Mouse (Mus musculus) neural tube, embryonic 12.5 days (tissue): ENCODE results near the gene 1110051M20Rik. TPM values are rescaled to one million over a fixed set of nuclear protein-coding genes. Genes with fewer than 3 reads are reported as not detected.

Experiments
- ATAC-seq: fragments of 200-750 bp; cut with Nextera tagmentation; 2 replicates; pipeline ENCODE4 v1.8.0; 2017; ENCODE audit warnings: low read depth, mild to moderate bottlenecking, moderate TSS enrichment, moderate library complexity; ENCODE audit not compliant: low FRiP score
- H3K27ac ChIP-seq: fragments of 300-500 bp; sonication (generic); 2 replicates; pipeline ENCODE4 v1.5.1; 2016
- H3K27me3 ChIP-seq: fragments of 300-500 bp; sonication (generic); replicated peaks from 2 replicates; pipeline ENCODE4 v1.6.1; 2016; ENCODE audit warnings: mild to moderate bottlenecking
- H3K36me3 ChIP-seq: fragments of 300-500 bp; sonication (generic); 2 replicates; pipeline ENCODE4 v1.6.1; 2016; ENCODE audit warnings: mild to moderate bottlenecking
- H3K4me1 ChIP-seq: fragments of 300-500 bp; sonication (generic); 2 replicates; pipeline ENCODE4 v1.6.1; 2016
- H3K4me2 ChIP-seq: fragments of 300-500 bp; sonication (generic); replicated peaks from 2 replicates; pipeline ENCODE4 v1.6.1; 2016; ENCODE audit warnings: mild to moderate bottlenecking
- H3K4me3 ChIP-seq: fragments of 300-500 bp; sonication (generic); 2 replicates; pipeline ENCODE4 v1.5.1; 2016
- H3K9ac ChIP-seq: fragments of 300-500 bp; sonication (generic); 2 replicates; pipeline ENCODE4 v1.6.1; 2016; ENCODE audit warnings: mild to moderate bottlenecking
- H3K9me3 ChIP-seq: fragments of 300-500 bp; sonication (generic); 2 replicates; pipeline ENCODE4 v1.6.1; 2016; ENCODE audit warnings: mild to moderate bottlenecking
- WGBS: fragments of 180-500 bp; shearing (Covaris S2); methylation state at CpG from one replicate; pipeline ENCODE4 v1.1.7; 2016; 5-methylcytosine and 5-hydroxymethylcytosine counted together
- polyA plus RNA-seq: library from polyadenylated mRNA; unstranded; fragments of >200 nt; fragmentation: Nextera tagmentation; extraction: Ambion mirVana; gene quantifications from 2 replicates; pipeline ENCODE4 v1.2.1, GENCODE M21; 2016

The 1110051M20Rik gene
- polyA plus RNA-seq, 1 experiment from 2014 or later, result 112 TPM

DNA sequence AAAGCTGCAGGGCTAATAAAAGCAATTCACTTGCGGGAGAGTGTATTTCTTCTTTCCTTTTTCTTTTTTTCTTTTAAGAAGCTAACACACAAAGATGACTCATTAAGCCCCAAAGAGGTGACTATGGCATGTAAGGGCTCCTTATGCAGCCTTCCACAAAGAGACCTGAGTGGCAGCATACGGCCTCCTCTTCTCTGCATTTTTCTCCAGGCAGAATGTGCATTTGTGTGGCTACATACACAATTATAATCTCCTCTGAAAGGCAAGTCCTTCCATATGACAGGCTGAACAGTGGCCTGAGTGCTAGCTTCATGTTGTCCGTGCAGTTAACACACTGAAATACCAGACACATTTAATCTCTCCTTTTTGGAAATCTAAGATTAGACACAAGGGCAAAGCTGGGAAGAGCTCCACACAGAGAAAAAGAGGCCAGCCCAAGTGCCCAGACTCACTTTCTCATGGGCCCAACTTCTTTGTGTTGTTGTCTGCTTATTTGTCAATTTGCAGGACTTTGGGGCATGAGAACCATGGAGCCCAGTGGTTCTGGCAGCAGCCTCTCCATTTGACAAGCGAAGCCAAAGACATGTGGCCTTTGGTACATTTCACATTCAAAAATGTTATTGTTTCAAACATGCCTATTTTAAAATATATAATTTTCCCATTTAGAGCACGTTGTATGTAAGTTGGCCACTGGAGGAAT lies 7.2 kb downstream of the 1110051M20Rik start:
- H3K27ac ChIP-seq, result no peak overlapping the region
- no peak overlapping the region for H3K4me2 ChIP-seq
- H3K9me3 ChIP-seq, result no peaks in the 10 kb centered on the region
- no peak overlapping the region for H3K9ac ChIP-seq
- ATAC-seq, result no peak
- no peak overlapping the region for H3K4me3 ChIP-seq
- H3K27me3 ChIP-seq, result no peaks in the 10 kb centered on the region
- no peaks in the 10 kb centered on the region; the same call in 1 of the 2 replicates for H3K36me3 ChIP-seq
- 70% methylated on average over 5 of the region's 5 CpGs for WGBS
- H3K4me1 ChIP-seq, result no peaks in the 10 kb centered on the region

DNA sequence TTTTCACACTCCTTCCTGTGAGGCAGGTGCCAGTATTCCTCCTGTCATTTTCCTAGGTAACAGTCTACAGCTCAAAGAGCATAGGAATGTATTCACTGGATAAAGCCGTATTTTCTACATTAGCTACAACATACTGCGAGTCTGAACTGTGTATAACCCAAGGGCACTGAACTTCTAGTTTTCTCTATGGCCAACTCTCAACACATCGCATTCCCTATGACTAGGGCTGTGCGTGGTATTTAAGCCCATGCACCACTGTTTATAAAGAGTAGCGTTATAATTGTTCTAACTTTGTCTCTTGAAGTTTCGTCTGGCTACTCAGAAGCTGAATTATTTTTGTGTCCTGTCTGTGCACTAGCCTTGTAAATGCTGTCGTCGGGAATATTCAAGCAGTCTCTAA lies 7.8 kb downstream of the 1110051M20Rik start:
- Histone ChIP-seq H3K4me1 (no peaks in the 10 kb centered on the region), H3K27ac (no peak overlapping the region), H3K9me3 (no peaks in the 10 kb centered on the region), H3K4me3 (no peak overlapping the region), H3K27me3 (no peaks in the 10 kb centered on the region), H3K36me3 (no peaks in the 10 kb centered on the region; the same call in 1 of the 2 replicates), H3K9ac (no peak overlapping the region), H3K4me2 (no peak overlapping the region)
- WGBS, result 77% methylated on average over 8 of the region's 8 CpGs
- ATAC-seq, result no peak

DNA sequence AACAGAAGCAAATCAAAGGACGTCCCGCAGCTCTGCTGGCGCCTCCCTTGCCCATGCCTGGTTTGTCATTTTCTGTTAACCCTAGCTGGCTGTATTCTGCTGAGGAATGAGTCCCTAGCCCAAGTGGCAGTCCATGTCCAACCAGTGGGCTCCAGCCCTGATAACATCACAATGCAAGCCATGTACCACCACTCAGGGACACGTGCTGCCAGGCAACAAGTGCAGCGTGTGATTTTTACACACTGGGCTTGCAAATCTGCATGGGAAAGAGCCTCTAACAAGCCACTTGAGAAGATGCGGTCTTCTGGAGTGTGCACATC lies 13.9 kb downstream of the 1110051M20Rik start:
- H3K9ac ChIP-seq, result no peak overlapping the region

DNA sequence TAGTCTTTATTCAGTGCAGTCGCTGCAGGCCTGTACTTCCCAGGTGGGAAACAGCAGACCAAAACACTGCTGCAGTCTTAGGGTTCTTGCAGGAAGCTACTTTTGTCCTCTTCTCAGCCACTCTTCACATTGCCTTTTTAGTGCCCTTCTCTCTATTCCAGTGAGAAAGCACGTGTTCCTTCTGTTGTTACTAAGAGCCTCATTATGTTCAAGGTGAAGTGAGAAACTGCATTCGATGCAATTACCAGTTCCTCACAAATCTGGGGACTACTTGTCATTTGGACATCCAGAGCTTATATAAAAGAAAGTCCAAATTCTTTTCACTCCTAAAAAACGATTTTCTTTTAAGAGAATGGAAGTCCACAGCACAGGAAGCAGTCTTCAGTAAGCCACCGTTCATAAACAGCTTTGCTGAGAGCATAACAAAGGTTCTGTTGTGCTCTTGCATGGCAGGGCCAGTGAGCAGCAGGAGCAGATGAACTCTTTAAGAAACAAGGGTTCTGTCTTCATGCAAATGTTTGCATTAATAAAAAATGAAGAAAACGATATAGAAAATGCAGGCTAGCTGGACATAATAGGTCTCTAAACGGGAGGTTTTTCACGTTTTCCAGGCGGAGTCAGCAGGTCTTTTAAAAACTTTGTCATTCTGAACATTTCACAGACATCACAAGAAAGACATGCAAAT lies 14.4 kb downstream of the 1110051M20Rik start:
- no peaks in the 10 kb centered on the region for H3K27me3 ChIP-seq
- WGBS, result 12% methylated on average over 9 of the region's 9 CpGs
- ATAC-seq, result peak; percentile 67; the same call in 1 of the 2 replicates
- peak overlapping the region; percentile 11; the same call in 1 of the 2 replicates for H3K27ac ChIP-seq
- H3K9me3 ChIP-seq, result no peaks in the 10 kb centered on the region
- peaks cover 24% of the 10 kb centered on the region for H3K4me1 ChIP-seq
- no peak overlapping the region for H3K9ac ChIP-seq
- H3K4me2 ChIP-seq, result peak overlapping the region; percentile 42
- no peak overlapping the region for H3K4me3 ChIP-seq
- no peaks in the 10 kb centered on the region; the same call in 1 of the 2 replicates for H3K36me3 ChIP-seq

More for the DNA sequence above, 13.9 kb downstream of the 1110051M20Rik start:
- Histone ChIP-seq H3K36me3 (no peaks in the 10 kb centered on the region; the same call in 1 of the 2 replicates), H3K27me3 (no peaks in the 10 kb centered on the region), H3K4me3 (no peak overlapping the region), H3K4me2 (peak overlapping the region; percentile 42), H3K9me3 (no peaks in the 10 kb centered on the region), H3K27ac (0 out of 2 replicates have a peak overlapping the region, but pooled peaks have one; percentile 26), H3K4me1 (peaks cover 24% of the 10 kb centered on the region)
- peak; percentile 84 for ATAC-seq
- 18% methylated on average over 6 of the region's 6 CpGs for WGBS

DNA sequence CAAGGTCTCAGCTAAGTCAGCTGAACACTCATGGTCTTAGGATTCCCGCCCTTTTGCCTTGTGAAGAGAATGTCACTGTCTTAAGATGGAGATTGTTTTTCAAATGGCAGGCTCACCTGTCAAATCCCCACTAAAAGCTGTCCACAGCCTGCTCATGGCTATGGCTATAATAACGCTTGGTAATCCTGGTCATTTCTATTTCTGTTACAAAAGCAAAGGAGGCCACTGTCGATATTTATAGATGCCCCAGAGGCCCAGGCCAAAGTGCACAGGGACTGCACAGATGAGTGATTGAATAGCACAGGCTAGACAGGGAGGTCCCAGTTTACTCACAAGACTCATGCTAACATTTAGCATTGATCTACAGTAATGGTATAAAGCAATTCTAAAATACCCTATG lies 15.4 kb downstream of the 1110051M20Rik start:
- no peak overlapping the region for H3K27ac ChIP-seq
- peaks cover 24% of the 10 kb centered on the region for H3K4me1 ChIP-seq
- WGBS, result 84% methylated on average over 3 of the region's 3 CpGs
- no peaks in the 10 kb centered on the region for H3K27me3 ChIP-seq
- H3K4me3 ChIP-seq, result no peak overlapping the region
- H3K4me2 ChIP-seq, result no peak overlapping the region
- no peaks in the 10 kb centered on the region; the same call in 1 of the 2 replicates for H3K36me3 ChIP-seq
- ATAC-seq, result no peak
- H3K9ac ChIP-seq, result no peak overlapping the region
- no peaks in the 10 kb centered on the region for H3K9me3 ChIP-seq

DNA sequence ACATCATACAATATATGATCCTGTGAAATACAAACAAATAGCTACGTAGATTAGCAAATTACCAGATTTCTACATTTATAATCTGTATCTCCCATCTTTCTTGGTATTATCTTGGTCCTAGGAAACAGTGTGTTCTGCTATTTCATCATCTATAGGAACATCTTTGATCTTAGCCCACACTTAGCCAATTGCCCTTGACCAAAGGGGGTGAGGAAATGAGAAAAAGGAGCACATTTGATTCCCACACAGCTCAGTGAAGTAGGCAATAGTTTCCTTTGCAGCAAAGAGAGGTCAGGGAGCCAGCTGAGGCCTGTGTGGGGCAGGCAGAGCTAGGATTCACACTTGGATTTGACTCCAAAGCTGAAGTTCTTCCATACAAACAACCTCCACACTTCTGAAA lies 18.2 kb downstream of the 1110051M20Rik start:
- H3K27ac ChIP-seq, result no peak overlapping the region
- no peak for ATAC-seq
- WGBS, result 96% methylated on average over 1 of the region's 1 CpGs

DNA sequence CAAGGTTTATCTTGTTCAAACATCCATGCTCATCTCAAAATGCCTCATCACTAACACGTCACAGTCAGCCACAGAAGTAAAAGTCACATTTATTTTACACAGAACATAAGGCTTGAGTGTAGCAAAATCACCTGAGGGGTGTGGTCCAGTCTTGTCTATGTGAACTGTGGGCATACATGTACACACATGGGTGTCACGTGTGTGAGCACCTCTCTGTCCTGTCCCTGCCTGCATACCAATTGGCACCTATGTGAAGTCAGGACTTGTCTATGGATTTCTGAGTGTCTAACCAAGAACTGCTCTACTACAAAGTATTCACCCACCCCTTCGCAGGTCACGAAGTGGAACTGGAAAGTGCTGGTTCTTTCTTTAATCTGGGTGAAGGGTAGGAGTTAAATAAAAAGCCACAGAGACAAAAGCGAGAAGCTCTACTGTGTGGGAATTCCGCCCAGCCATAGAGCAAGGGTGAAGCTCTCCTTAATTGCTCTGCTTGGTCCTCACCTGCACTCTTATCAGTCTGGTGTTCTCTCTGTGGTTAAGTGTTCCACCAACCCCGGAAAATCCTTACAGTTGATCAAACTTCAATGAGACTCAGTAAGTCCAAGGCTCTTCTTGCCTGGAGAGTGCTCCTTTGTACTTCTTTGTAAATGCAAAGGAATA lies 20.3 kb downstream of the 1110051M20Rik start:
- 90% methylated on average over 7 of the region's 7 CpGs for WGBS
- Histone ChIP-seq H3K27ac (no peak overlapping the region), H3K4me2 (no peak overlapping the region)

More for the DNA sequence above, 18.2 kb downstream of the 1110051M20Rik start:
- Histone ChIP-seq H3K4me1 (peaks cover 22% of the 10 kb centered on the region), H3K36me3 (peaks cover 4% of the 10 kb centered on the region; the same call in 1 of the 2 replicates), H3K4me2 (no peak overlapping the region), H3K9me3 (no peaks in the 10 kb centered on the region), H3K4me3 (no peak overlapping the region), H3K27me3 (no peaks in the 10 kb centered on the region), H3K9ac (no peak overlapping the region)

DNA sequence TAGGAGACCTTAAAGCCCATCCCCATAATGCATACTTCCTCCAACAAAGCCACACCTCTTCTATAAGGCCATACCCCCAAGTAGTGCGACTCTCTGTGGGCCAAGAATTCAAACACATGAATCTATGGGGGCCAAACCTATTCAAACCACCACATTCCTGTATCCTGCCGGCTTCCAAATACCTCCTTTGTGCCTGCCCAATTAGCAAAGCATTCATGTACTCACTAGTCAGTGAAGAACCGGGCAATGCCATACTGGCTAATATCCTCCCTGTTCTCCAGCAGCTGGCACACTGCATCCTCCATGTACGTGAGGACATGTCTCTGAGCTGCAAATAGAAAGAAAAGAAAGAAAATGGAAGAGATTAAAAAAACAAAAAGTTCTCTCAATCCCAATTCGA lies 22.9 kb downstream of the 1110051M20Rik start:
- Histone ChIP-seq H3K9ac (no peak overlapping the region), H3K27me3 (no peaks in the 10 kb centered on the region), H3K4me2 (no peak overlapping the region), H3K4me3 (no peak overlapping the region), H3K27ac (no peak overlapping the region), H3K36me3 (peaks cover 4% of the 10 kb centered on the region; the same call in 1 of the 2 replicates), H3K4me1 (no peaks in the 10 kb centered on the region), H3K9me3 (no peaks in the 10 kb centered on the region)
- 78% methylated on average over 5 of the region's 5 CpGs for WGBS
- no peak for ATAC-seq

More for the DNA sequence above, 20.3 kb downstream of the 1110051M20Rik start:
- Histone ChIP-seq H3K4me3 (no peak overlapping the region), H3K27me3 (no peaks in the 10 kb centered on the region), H3K36me3 (peaks cover 4% of the 10 kb centered on the region; the same call in 1 of the 2 replicates), H3K9me3 (no peaks in the 10 kb centered on the region), H3K4me1 (peaks cover 3% of the 10 kb centered on the region; the same call in 1 of the 2 replicates), H3K9ac (no peak overlapping the region)
- ATAC-seq, result no peak

DNA sequence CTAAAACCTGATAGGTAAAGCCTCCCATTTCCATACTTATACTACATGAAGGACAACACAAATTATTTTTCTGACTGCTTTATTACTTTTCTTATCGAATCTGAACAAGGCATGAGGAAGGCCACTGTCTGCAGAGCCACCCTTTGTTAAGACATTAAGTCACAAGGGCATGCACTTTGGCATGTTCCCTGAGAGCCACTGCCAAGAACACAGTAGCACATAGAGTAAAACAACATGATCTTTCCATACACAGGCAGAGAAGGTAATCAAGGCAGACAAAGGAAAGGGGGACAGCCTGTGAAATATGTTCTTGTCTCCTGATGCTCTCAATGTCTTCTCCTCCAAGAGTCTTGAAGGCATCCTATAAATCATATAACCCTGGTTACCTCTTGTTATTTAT lies 30.7 kb downstream of the 1110051M20Rik start:
- Histone ChIP-seq H3K4me1 (peaks cover 9% of the 10 kb centered on the region; the same call in 1 of the 2 replicates), H3K9me3 (no peaks in the 10 kb centered on the region), H3K36me3 (no peaks in the 10 kb centered on the region), H3K27me3 (no peaks in the 10 kb centered on the region), H3K4me3 (no peak overlapping the region), H3K4me2 (no peak overlapping the region), H3K9ac (no peak overlapping the region), H3K27ac (no peak overlapping the region)
- 54% methylated on average over 1 of the region's 1 CpGs for WGBS
- ATAC-seq, result no peak

DNA sequence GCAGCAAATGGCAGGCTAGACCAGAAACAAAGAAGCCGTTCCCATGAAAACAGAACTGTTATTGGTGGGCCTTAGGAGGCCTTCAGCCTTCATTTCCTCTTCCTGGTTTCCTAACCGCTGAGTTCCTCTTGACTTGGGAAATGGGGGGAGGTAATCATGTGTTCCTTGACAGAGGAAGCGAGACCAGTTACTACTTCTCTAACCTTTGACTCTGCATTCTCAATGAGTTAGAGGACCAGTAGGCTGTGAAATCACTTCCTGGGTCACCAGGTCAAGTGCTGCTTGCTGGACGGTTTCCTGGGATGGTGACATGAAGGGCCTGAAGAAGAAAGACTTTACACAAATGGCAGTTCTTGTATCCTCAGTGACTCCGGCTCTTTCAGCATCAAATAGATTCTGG lies 32.1 kb downstream of the 1110051M20Rik start:
- no peak overlapping the region for H3K9ac ChIP-seq
- H3K4me1 ChIP-seq, result peaks cover 9% of the 10 kb centered on the region; the same call in 1 of the 2 replicates
- H3K4me2 ChIP-seq, result no peak overlapping the region
- 58% methylated on average over 5 of the region's 5 CpGs for WGBS
- H3K27ac ChIP-seq, result no peak overlapping the region
- no peak overlapping the region for H3K4me3 ChIP-seq
- no peaks in the 10 kb centered on the region for H3K27me3 ChIP-seq
- no peaks in the 10 kb centered on the region for H3K9me3 ChIP-seq
- H3K36me3 ChIP-seq, result no peaks in the 10 kb centered on the region
- no peak for ATAC-seq

DNA sequence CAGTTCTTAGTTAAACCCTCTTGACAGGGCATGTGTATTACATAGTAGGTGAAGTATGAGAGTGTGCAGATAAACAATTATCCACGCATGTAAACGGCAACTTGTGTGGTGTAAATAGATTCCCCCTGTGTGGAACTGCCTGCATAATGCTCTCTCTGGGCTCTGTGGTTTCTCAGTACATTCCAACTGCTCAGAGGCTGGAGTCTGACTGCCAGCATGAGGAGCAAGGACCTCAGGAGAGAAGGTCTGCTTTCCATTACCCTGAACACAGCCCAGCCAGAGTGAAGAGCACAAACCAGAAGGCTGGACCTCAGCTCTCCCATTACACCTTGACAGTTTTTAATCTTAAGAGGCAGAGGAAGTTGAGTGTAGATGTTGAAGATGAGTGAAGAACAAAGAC lies 33.0 kb downstream of the 1110051M20Rik start:
- H3K27me3 ChIP-seq, result no peaks in the 10 kb centered on the region
- H3K9me3 ChIP-seq, result no peaks in the 10 kb centered on the region
- 66% methylated on average over 2 of the region's 2 CpGs for WGBS
- H3K36me3 ChIP-seq, result no peaks in the 10 kb centered on the region
- H3K27ac ChIP-seq, result no peak overlapping the region
- H3K9ac ChIP-seq, result no peak overlapping the region
- peaks cover 9% of the 10 kb centered on the region; the same call in 1 of the 2 replicates for H3K4me1 ChIP-seq
- H3K4me2 ChIP-seq, result no peak overlapping the region
- H3K4me3 ChIP-seq, result no peak overlapping the region
- ATAC-seq, result no peak

DNA sequence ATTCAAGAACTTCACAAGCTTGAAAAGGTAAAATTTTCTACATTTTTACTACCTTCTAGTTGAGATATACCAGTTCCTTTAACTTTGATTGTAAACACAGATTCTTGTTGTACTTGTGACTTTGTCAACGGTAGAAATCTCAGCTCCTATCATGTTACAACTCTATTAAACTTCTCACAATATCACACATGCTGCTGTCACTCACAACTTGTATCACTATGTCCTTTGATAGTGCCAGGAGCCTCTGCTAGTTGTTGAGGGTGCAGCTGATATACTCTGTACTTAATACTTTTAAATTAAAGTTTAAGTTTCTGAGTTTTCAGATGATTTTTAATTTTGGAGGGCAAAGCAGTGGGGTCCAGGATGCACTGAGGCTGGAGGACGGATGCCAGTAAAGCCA lies 36.5 kb downstream of the 1110051M20Rik start:
- Histone ChIP-seq H3K4me2 (no peak overlapping the region), H3K9ac (no peak overlapping the region), H3K9me3 (no peaks in the 10 kb centered on the region), H3K36me3 (no peaks in the 10 kb centered on the region), H3K4me3 (no peak overlapping the region), H3K4me1 (peaks cover 9% of the 10 kb centered on the region; the same call in 1 of the 2 replicates), H3K27ac (no peak overlapping the region), H3K27me3 (no peaks in the 10 kb centered on the region)
- 87% methylated on average over 2 of the region's 2 CpGs for WGBS
- no peak for ATAC-seq
